Mouse (Mus musculus): ENCODE data around the gene Slc22a7.

- TF ChIP-seq GATA1 (IDR thresholded peaks at IDR 0.05; ENCODE audit: borderline replicate concordance, low read length) (no peak), FLI1 (IDR thresholded peaks at IDR 0.05; ENCODE audit: low read length) (no peak)
Measured at GRCm38 (mm10) chr17:46453970-46454411, 15.7 kb upstream of the Slc22a7 start.

Data from megakaryocyte, embryonic 14.5 days (primary cell).